Mouse (Mus musculus) heart, postnatal 36 days (tissue): ENCODE measurements around the gene Btk. TPM values are rescaled to one million over a fixed set of nuclear protein-coding genes. Genes with fewer than 3 reads are reported as not detected.
A peak's percentile ranks its signal among the peaks of the same experiment; 100 is the strongest.

Experiments used
- DNase-seq, 2 experiments: peaks; one replicate each; pipeline ENCODE4 v3.0.0; 2021 to 2022
- intact Hi-C: fragments of 180-260 bp; cut with DNase I; formaldehyde crosslinking; loops from one replicate; pipeline ENCODE4 v1.15.1; 2025
- total RNA-seq, 2 experiments: library from RNA; stranded (reverse); gene quantifications; 2 replicates each; pipeline ENCODE4 v1.2.3; 2021

Btk gene
- 1 to 10 TPM; 1.1 to 1.3 TPM for total RNA-seq

GRCm38 (mm10) chrX:134582888-134583669 is at the start of gene Btk:
TSS of gene Btk (minus strand) at chrX:134583570.
- DNase-seq = no peak
- intact Hi-C loops = no loop called here

GRCm38 (mm10) chrX:134632710-134633109 is 49.3 kb upstream of the Btk start:
- no peak for DNase-seq
- intact Hi-C loops = no loop called here

GRCm38 (mm10) chrX:134628200-134628599 is 44.8 kb upstream of the Btk start:
- intact Hi-C loops = no loop called here
- DNase-seq = no peak

GRCm38 (mm10) chrX:134623350-134623749 is 40.0 kb upstream of the Btk start:
- intact Hi-C loops = no loop called here
- DNase-seq = no peak

- intact Hi-C loops = no loop called here
- no peak for DNase-seq
Observed at GRCm38 (mm10) chrX:134621685-134622084, 38.3 kb upstream of the Btk start.

- intact Hi-C loops = no loop called here
- DNase-seq = no peak
Observed at GRCm38 (mm10) chrX:134620254-134620865, 37.0 kb upstream of the Btk start.

- no peak for DNase-seq
- intact Hi-C loops = no loop called here
Observed at GRCm38 (mm10) chrX:134619695-134620094, 36.3 kb upstream of the Btk start.

- no peak for DNase-seq
- intact Hi-C loops = loop anchor here (5.0 kb wide), 1 partner anchor 103 kb away; the partner anchor contains the start of gene Armcx1
Observed at GRCm38 (mm10) chrX:134614306-134614705, 30.9 kb upstream of the Btk start.

GRCm38 (mm10) chrX:134612285-134612959 is 29.1 kb upstream of the Btk start:
- DNase-seq = peak; percentile 44 to 45
- intact Hi-C loops = loop anchor here (5.0 kb wide), 1 partner anchor 105 kb away; the partner anchor contains the start of gene Armcx1

GRCm38 (mm10) chrX:134610984-134611383 is 27.6 kb upstream of the Btk start:
- DNase-seq = no peak
- intact Hi-C loops = loop anchor here (5.0 kb wide), 1 partner anchor 106 kb away; the partner anchor contains the start of gene Armcx1

- intact Hi-C loops = loop anchor here (5.0 to 10.0 kb wide), 2 partner anchors 145 to 303 kb away; partner anchors contain the start of genes Armcx3 and Armcx6
- DNase-seq = no peak
Observed at GRCm38 (mm10) chrX:134609472-134609871, 26.1 kb upstream of the Btk start.

GRCm38 (mm10) chrX:134601380-134602120 is 18.2 kb upstream of the Btk start:
- intact Hi-C loops = loop anchor here (10.0 kb wide), 1 partner anchor 153 kb away; the partner anchor contains the start of genes Armcx3 and Armcx6

GRCm38 (mm10) chrX:134600659-134601379 is 17.4 kb upstream of the Btk start, which contains the start of the genes Gla and Hnrnph2:
TSS of gene Gla (minus strand) at chrX:134601125.
TSS of gene Hnrnph2 (plus strand) at chrX:134601179.
- intact Hi-C loops = loop anchor here (10.0 kb wide), 1 partner anchor 154 kb away; the partner anchor contains the start of genes Armcx3 and Armcx6
- peak; percentile 85 to 87 for DNase-seq

More at GRCm38 (mm10) chrX:134601380-134602120, 18.2 kb upstream of the Btk start:
- DNase-seq = no peak

GRCm38 (mm10) chrX:134599922-134600565 is 16.7 kb upstream of the Btk start:
- DNase-seq = no peak
- intact Hi-C loops = loop anchor here (10.0 kb wide), 2 partner anchors 155 to 405 kb away; partner anchors contain the start of genes Armcx3, Armcx6 and Zmat1

- DNase-seq = no peak
- intact Hi-C loops = loop anchor here (5.0 to 10.0 kb wide), 2 partner anchors 48 to 415 kb away; partner anchors contain the start of genes Timm8a1 and Zmat1
Observed at GRCm38 (mm10) chrX:134589836-134590235, 6.5 kb upstream of the Btk start.

GRCm38 (mm10) chrX:134588997-134589396 is 5.6 kb upstream of the Btk start:
- no peak for DNase-seq
- intact Hi-C loops = loop anchor here (5.0 kb wide), 1 partner anchor 47 kb away; the partner anchor contains the start of gene Timm8a1

- no peak for DNase-seq
- intact Hi-C loops = loop anchor here (5.0 kb wide), 1 partner anchor 46 kb away; the partner anchor contains the start of gene Timm8a1
Observed at GRCm38 (mm10) chrX:134588261-134588660, 4.9 kb upstream of the Btk start.

GRCm38 (mm10) chrX:134586447-134586846 is 3.1 kb upstream of the Btk start:
- no peak for DNase-seq
- intact Hi-C loops = loop anchor here (5.0 kb wide), 1 partner anchor 44 kb away; the partner anchor contains the start of gene Timm8a1
